Mouse (Mus musculus) spleen, adult 18-20 months (tissue): ENCODE results near the gene Mrpl20.

Experiments
- DNase-seq, 2 experiments: peaks; one replicate each; pipeline ENCODE4 v3.0.0; 2022; ENCODE audit warnings: mixed read lengths in 2 of 2

Mrpl20 gene

DNA sequence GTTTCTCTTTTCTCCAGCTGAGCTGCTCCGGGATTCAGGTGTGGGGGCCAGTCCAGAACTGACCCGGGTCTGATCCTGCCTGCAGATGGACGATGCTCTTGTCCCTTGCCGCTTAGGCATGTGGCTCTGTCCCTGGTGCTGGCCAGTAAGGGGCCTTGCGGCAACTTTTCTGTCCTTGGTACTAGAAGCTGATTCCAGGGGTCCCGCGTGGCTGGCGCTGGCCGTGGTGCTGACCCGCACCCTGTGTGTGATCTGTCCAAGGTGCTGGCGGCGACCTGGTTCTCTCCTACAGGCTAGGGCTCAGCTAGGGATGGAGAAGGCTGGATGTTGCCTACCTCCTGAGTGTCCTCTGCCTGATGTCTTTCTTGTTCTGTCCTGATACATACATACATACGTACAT lies 56.6 kb downstream of the Mrpl20 start:
- no peak for DNase-seq
